Mouse (Mus musculus) small intestine, adult 2 months (tissue): ENCODE measurements at regions not wholly inside any gene's neighbourhood (a gene's known extent, or its start where the extent isn't known, plus 50 kb on each side); places are given as distances from the start of the nearest gene placed in this dataset.
"Not testable (repeated sequence)": the region's sequence is repeated elsewhere in the genome, so short reads cannot be mapped to it uniquely, and the experiment has no call there.

Source experiments
- H3K27ac ChIP-seq: fragments of 200-500 bp; 2 replicates; pipeline ENCODE4 v1.5.1; 2012; ENCODE audit warnings: low read depth, low read length, control low read depth, inconsistent platforms; ENCODE audit not compliant: insufficient read depth
- H3K27me3 ChIP-seq: fragments of 200-500 bp; 2 replicates; pipeline ENCODE4 v1.6.1; 2012; ENCODE audit warnings: mild to moderate bottlenecking, moderate library complexity, low read length, inconsistent platforms; ENCODE audit not compliant: control insufficient read depth, insufficient read depth
- H3K36me3 ChIP-seq: fragments of 200-500 bp; 2 replicates; pipeline ENCODE4 v1.6.1; 2012; ENCODE audit warnings: mild to moderate bottlenecking, low read length, control low read depth, inconsistent platforms; ENCODE audit not compliant: control insufficient read depth, insufficient read depth
- H3K4me1 ChIP-seq: fragments of 200-500 bp; 2 replicates; pipeline ENCODE4 v1.6.1; 2012; ENCODE audit warnings: low read length, inconsistent platforms, mixed read lengths; ENCODE audit not compliant: control insufficient read depth, insufficient read depth, insufficient read length
- H3K4me3 ChIP-seq: fragments of 200-500 bp; 2 replicates; pipeline ENCODE4 v1.5.1; 2012; ENCODE audit warnings: low read depth, mild to moderate bottlenecking, control low read depth, inconsistent platforms, low read length, moderate library complexity
- CTCF ChIP-seq: fragments of 200-500 bp; IDR thresholded peaks from 2 replicates; pipeline ENCODE4 v1.5.1; 2012; ENCODE audit warnings: low read depth, mild to moderate bottlenecking, control low read depth, inconsistent platforms, low read length, moderate library complexity, mixed read lengths; ENCODE audit not compliant: insufficient replicate concordance, insufficient read length; ENCODE audit errors: extremely low read depth
- POLR2A ChIP-seq: fragments of 200-500 bp; IDR thresholded peaks from 2 replicates; pipeline ENCODE4 v1.6.1; 2012; ENCODE audit warnings: low read depth, mild to moderate bottlenecking, control low read depth, inconsistent platforms, low read length, moderate library complexity
- WGBS: fragments of 180-500 bp; shearing (Covaris S2); methylation state at CpG from one replicate; pipeline ENCODE4 v1.1.7; 2018; 5-methylcytosine and 5-hydroxymethylcytosine counted together

DNA sequence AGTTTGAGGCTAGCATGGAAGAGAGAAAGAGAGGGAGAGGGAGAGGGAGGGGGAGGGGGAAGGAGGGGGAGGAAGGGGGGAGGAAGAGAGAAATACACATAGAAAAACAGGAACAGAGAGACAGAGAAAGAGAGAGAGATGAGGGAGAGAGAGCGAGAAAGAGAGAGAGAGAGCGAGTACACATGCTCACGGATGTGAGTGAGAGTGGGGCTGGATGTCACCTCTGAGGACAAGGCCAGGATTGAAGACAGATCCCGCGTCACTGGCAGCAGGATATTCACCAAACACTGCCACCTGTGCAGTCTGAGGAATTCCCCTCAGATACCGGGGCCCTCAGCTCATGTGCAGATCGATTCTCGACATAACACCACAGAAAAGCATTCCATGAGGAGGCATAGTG lies 87.3 kb upstream of the Cpsf6 start:
- 92% methylated on average over 8 of the region's 8 CpGs for WGBS
- no peak overlapping the region for H3K4me3 ChIP-seq
- H3K36me3 ChIP-seq: no peaks in the 10 kb centered on the region
- H3K27ac ChIP-seq: no peak overlapping the region
- TF ChIP-seq POLR2A (no peak), CTCF (no peak)
- H3K4me1 ChIP-seq: no peaks in the 10 kb centered on the region
- H3K27me3 ChIP-seq: no peaks in the 10 kb centered on the region

DNA sequence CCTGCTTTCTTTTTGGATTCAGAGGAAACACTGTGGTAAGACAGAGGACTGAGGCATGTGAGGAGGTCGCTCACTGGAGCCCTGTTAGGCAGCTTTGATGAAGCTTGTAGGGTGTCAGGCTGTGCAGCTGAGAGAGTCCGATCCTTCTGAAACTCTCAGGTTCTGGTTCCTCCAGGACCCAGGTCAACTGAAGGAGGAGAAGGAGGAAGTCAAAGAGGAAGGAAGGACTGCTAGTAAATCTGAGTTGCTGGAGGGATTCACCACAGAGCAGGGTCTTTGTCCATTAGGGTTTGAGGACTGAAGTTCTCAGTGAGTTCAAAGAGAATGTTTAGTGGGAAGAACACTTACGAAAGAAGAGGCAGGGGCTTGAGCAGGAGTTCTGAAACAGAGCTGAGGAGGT lies 86.6 kb upstream of the Cpsf6 start:
- TF ChIP-seq POLR2A (no peak), CTCF (no peak)
- H3K4me3 ChIP-seq: no peak overlapping the region
- no peaks in the 10 kb centered on the region for H3K27me3 ChIP-seq
- no peaks in the 10 kb centered on the region for H3K36me3 ChIP-seq
- WGBS: 92% methylated on average over 3 of the region's 3 CpGs
- H3K27ac ChIP-seq: no peak overlapping the region
- no peaks in the 10 kb centered on the region for H3K4me1 ChIP-seq

DNA sequence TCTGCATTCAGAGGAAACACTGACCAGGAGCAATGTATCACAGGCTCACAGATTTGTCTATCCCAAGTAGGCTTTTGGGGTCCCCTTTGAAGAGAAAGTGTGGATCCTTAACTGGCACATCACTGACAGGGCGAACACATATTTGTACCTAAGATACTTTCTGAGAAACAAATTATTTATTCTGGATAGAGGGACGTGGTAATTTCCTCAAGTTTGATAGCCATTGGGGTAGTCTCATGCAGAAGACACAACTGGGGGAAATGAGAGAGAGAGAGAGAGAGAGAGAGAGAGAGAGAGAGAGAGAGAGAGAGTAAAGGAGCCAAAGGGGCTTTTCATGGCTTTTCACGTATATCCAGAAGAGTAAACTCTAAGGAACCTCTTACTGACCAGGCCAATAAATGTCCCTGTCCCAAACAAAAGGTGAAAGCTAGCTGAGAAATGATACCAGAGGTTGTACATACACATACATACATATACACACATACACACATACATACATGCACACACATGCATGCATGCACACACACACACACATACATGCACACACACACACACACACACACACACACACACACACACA lies 85.9 kb upstream of the Cpsf6 start:
- Histone ChIP-seq H3K4me3 (no peak overlapping the region), H3K36me3 (no peaks in the 10 kb centered on the region), H3K27ac (no peak overlapping the region), H3K27me3 (no peaks in the 10 kb centered on the region), H3K4me1 (no peaks in the 10 kb centered on the region)
- TF ChIP-seq CTCF (no peak), POLR2A (no peak)
- WGBS: 94% methylated on average over 3 of the region's 3 CpGs

DNA sequence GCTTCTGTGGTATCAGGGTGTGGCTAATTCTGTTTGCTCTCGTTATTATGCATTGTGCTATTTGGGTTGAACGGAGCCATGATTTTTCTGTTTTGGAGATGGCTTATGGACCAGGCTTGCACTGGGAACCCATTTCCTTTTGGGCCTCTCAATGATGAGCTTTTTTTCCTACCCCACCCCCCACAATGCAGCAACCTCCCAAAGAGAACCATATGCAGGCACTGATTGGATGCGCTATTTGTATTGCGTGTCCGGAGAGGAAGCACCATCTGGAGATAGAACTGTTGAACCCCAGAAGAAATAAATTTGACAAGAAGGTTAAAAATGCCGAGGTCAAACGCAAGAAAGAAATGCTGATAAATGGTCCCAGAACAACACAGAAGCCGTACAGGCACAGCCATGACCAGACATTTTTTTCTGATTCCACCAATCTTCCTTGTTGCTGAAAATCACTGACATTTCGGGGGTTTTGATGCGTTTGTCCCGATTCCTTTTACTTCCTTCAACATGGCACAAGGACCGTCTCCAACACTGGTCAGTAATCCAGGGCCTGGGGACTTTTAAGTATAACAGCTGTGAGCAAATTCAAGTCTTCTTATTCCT lies 85.3 kb upstream of the Cpsf6 start:
- WGBS: 92% methylated on average over 12 of the region's 12 CpGs

DNA sequence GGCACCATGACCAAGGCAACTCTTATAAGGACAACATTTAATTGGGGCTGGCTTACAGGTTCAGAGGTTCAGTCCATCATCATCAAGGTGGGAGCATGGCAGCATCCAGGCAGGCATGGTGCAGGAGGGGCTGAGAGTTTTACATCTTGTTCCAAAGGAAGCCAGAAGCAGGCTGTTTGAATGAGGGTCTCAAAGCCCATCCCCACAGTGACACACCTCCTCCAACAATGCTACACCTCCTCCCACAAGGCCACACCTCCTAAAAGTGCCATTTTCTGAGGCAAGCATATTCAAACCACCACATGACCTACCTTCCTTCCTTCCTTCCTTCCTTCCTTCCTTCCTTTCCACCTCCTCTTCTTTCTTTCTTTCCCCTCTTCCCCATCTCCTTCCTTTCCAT lies 84.5 kb upstream of the Cpsf6 start:
- not testable (repeated sequence) for H3K4me1 ChIP-seq, H3K36me3 ChIP-seq, H3K27ac ChIP-seq, H3K4me3 ChIP-seq, H3K27me3 ChIP-seq

More for the DNA sequence above, 85.3 kb upstream of the Cpsf6 start:
- TF ChIP-seq POLR2A (no peak), CTCF (no peak)
- Histone ChIP-seq H3K4me3 (no peak overlapping the region), H3K27me3 (no peaks in the 10 kb centered on the region), H3K4me1 (no peaks in the 10 kb centered on the region), H3K36me3 (no peaks in the 10 kb centered on the region), H3K27ac (no peak overlapping the region)

DNA sequence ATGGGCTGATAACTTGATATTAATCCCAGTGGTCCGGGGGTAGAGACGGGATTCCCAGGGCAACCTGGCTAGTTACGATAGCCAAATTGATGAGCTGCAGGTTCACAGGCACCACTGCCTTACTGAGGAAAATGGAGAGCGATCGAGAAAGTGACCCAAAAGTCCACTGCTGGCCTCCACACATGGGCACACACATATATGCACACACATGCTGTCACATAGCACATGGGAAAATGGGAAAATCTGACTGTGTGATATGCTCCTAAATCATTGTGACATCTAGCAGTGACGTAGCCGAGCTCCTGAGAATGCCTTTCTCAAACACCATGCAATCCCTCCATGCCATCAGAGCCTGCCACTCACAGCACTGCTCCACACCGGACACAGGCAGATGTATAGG lies 83.8 kb upstream of the Cpsf6 start:
- no peak for TF ChIP-seq CTCF
- TF ChIP-seq POLR2A: no peak
- Histone ChIP-seq H3K4me1 (no peaks in the 10 kb centered on the region), H3K27ac (no peak overlapping the region), H3K4me3 (no peak overlapping the region), H3K36me3 (no peaks in the 10 kb centered on the region), H3K27me3 (no peaks in the 10 kb centered on the region)
- WGBS: 93% methylated on average over 8 of the region's 8 CpGs

DNA sequence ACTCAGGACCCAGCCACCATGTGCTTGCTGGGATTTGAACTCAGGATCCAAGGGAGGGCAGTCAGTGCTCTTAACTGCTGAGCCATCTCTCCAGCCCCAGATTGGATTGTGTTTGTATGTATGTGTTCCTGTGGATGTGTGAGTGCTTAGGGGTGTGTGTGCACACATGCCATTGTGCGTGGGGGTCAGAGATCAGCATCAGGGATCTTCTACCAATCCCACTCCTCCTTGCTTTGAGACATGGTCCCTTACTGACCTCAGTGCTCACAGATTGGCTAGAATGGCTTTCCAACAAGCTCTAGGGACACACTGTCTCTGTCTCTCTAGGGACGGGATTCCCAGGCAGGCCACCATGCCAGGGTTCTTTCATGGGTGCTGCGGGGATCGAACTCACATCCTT lies 83.1 kb upstream of the Cpsf6 start:
- TF ChIP-seq POLR2A (no peak), CTCF (no peak)
- no peaks in the 10 kb centered on the region for H3K4me1 ChIP-seq
- H3K4me3 ChIP-seq: no peak overlapping the region
- no peaks in the 10 kb centered on the region for H3K36me3 ChIP-seq
- 95% methylated on average over 4 of the region's 4 CpGs for WGBS
- no peak overlapping the region for H3K27ac ChIP-seq
- no peaks in the 10 kb centered on the region for H3K27me3 ChIP-seq
